Mouse (Mus musculus): ENCODE data around the gene Rbp7.

DNA sequence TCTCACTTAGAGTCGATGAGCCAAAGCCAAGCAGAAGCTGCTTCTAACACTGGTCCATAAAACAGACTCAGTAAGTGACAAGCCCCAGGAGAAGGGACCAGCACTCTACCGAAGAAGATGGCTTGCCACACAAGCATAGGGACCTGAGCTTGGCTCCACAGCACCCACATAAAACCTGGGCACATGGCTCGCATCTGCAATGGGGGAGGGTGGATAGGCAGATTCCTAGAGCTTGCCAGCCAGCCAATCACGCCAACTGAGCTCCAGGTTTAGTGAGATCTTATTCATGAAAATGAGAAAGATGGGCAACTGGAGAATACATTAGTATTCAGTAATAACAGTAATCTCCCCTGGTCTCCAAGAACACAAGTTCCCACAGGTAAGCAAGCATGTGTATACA lies 45.0 kb downstream of the Rbp7 start:
- no peak for TF ChIP-seq CTCF (conservative IDR thresholded peaks at IDR 0.05 in 1 of 2, IDR thresholded peaks at IDR 0.05 in 1 of 2; ENCODE audit: low read depth in 2 of 2, low read length in 2 of 2)
- TF ChIP-seq GABPA (IDR thresholded peaks at IDR 0.05; ENCODE audit: insufficient replicate concordance, low read depth, low read length) = no peak
- no peak for TF ChIP-seq CHD2 (IDR thresholded peaks at IDR 0.05; ENCODE audit: low read length)
- no peak for TF ChIP-seq MXI1 (IDR thresholded peaks at IDR 0.05; ENCODE audit: low read depth, low read length)
- no peak for TF ChIP-seq USF2 (conservative IDR thresholded peaks at IDR 0.05; ENCODE audit: low read depth, low read length)
- no peak for TF ChIP-seq MAZ (IDR thresholded peaks at IDR 0.05; ENCODE audit: low read depth, low read length)
- no peak for TF ChIP-seq ZC3H11A (IDR thresholded peaks at IDR 0.05; ENCODE audit: low read depth, low read length)

All from CH12.LX (cell line).